Mouse (Mus musculus) G1E-ER4 (cell line): ENCODE results near the gene Lrrk1. TPM values are rescaled to one million over a fixed set of nuclear protein-coding genes. Genes with fewer than 3 reads are reported as not detected.

Experiments used
- GATA1 ChIP-seq: IDR thresholded peaks from one replicate; pipeline ENCODE4 v1.8.0; 2012; ENCODE audit warnings: low read length, inconsistent platforms
- polyA plus RNA-seq: library from polyadenylated mRNA; stranded (reverse); fragments of >175 nt; gene quantifications from 2 replicates; pipeline ENCODE4 v1.2.3, GENCODE M21; 2012

Lrrk1 gene
- polyA plus RNA-seq, 1 experiment = not detected

DNA sequence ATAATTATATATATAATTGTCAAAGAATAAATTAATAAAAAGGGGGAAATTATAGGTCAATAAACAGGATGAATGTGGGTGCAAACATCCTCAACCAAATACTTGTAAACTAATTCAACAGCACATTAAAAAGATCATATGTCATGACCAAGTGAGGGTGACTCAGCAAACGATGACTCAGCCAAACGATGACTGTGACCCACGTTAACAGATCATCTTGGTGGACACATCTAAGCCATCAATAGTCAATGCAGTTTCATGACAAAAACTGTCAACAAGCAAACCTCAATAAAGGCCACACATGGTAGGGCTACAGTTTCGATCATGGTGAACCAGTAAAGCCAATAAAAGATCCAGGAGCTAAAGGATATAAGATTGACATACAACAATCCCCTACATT is 29.1 kb downstream of the Lrrk1 start:
- TF ChIP-seq GATA1 = no peak

DNA sequence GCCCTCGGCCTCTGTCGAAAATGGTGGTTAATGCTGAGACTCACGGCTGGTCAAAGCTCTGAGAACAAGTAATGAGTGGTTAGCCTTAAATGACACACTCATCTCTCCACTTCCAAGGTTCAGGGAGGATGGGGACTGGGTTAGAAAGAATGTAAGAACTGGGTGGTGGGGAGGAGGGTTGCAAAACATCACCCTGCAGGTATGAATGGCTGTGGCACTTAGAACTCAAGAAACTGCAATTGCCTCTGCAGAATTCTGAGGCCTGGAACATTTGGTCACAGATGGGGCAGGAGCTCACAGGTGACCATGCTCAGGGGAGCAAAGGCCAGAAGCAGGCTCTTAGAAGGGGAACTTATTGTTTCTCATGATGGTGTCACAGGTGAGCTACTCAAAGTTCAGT is 29.7 kb downstream of the Lrrk1 start:
- no peak for TF ChIP-seq GATA1

DNA sequence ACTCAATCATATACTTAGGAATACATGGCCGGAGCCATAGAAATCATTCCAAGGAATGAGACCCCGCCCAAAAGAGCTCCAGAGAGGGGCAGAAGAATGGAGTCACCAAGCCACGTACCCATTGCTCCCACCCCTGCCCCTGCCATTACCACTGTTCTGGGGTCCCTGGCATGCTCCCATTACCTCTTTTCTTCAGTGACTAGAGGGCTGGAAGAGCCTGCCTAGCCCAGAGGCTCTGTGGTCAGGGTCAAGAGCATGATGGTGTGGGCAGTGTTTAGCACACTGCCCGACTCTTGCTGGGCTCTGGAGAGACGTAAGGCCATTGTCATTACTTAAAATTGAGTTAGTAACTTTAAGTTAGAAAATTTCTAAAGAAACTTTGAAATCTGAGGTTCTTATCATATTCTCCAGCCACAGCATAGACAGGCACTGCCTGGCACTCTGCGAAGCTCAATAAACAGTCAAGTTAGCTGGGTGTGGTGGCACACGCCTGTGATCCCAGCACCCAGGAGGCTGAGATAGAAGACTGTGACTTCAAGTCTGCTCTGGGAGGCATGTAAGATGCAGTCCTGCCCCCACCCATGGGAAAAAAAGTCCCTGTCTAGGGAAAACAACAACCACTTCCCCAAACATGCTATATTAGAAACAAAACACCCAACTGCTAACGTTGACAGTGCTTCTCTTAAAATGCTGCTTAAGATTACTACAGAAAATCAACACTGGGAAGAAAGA is 32.2 kb downstream of the Lrrk1 start:
- TF ChIP-seq GATA1 = no peak

DNA sequence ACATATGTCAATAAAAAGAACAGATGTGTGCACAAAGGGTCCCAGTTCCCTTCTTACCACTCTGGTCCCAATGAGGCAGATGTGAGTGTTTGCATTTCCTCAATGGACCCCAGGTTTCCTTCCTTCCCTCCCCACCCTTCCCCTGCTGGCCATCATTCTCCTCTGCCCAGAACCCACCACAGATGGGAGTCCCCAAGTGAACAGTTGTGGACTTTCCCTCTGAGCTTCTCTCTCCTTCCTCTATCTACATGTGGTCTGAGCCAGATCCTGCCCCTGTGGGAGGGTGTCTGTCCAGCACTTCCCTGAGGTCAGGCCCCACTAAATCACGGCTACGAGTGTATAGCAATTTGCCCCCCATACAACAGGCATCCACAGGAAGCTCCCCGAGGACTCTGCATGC is 33.2 kb downstream of the Lrrk1 start:
- no peak for TF ChIP-seq GATA1

DNA sequence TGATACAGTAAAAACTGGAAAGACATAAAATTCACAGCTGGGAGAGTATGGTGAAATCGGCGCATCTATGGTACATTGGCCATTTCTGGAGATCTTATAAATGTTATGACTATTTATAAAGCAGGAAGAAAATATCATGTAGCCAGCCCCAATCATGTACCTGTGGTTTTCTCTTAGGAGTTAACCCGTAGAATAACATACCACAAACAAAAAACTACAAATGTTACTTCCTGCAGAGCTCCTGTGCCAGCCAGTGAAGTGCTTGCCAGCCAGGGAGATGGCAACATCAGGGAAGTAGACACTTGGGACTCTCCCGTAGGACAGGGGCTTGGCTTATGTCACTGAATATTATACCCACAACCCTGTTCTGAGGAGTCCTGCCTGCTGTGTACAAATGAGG is 37.1 kb downstream of the Lrrk1 start:
- no peak for TF ChIP-seq GATA1

DNA sequence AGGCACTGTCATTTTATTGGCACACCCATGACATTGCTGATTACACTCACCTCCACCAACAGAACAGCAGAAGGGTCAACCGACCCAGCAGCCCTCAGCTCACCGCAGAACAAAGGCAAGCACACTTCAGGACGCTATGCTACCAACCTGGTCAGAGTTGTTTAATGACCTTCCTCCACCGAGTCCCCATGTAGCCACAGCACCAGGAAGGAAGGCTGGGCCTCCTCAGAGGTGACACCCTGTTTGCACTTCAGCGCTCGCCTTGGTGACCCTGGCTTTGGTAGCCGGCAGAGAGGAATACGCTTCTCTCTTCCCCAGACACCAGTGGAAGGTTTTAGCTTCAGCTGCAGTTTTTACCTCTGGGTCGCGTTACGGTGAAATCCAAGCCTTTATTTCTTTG is 38.5 kb downstream of the Lrrk1 start:
- no peak for TF ChIP-seq GATA1

DNA sequence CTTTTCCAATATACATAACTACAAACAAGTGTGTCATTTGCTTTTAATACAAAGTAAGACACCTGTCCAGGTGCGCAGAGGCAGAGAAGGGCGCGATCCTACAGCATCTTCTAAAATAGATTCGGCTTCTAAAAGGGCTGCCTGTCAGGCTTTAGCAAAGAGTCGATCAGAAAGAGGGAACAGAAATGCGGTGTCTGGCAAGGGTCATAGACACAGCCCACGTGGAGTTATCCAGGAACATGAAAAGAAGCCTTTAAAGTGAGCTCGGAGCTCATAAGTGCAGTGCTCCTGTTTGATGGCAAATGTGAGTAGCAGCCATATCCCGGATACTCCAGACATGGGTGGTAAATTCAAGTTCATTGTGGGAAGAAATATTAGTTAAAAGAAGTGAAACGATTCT is 39.6 kb downstream of the Lrrk1 start:
- TF ChIP-seq GATA1 = no peak

DNA sequence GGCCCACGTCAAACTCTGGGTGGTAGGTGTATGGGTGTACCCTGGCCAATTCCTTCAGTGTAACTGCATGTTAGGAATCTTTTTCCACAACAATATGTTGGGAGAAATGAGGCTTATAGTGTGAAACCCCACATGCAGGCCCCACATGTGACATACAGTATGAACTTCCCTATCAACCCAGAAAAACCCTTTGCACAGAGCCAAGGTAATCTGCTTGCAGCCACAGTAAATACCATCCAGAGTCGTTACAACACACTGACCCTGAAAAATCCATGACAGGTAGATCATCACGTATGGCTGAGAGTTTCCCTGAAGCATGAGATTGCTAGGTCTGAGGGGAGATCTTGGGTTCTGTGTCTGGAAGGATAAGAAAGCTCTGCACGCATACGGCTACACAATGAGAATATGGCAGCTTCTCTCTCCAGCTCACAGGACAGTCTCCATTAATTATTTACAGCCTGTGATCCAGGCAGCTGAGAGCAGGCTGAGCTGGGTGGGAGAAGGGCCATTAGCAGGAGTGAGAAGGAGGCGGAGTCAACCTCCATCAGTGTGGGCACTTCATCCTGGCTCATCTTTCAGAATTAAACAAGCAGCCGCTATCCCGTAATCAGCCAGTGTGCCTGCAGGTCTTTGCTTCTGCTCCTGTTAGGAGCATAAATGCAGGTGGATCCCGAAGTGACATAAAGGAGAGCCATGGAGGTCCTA is 41.0 kb downstream of the Lrrk1 start:
- TF ChIP-seq GATA1 = no peak

DNA sequence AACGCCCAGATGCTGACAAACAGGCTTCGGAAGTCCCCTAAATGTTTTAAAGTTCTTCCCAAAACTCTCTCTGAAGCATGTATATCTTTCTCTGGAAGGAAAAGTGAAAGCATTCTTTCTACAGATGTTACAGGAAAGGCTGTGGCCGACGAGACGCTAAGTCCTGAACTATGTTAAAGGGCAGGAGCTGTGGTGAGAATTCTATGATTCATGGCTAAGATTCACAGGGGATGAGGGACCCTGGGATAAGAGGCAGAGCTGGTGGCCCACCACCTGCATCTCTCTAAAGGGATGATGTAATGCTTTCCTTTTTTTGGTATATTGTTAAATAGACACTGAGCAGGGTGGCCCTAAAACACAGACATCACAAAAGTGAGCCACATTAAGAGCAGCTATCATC is 44.8 kb downstream of the Lrrk1 start:
- no peak for TF ChIP-seq GATA1

DNA sequence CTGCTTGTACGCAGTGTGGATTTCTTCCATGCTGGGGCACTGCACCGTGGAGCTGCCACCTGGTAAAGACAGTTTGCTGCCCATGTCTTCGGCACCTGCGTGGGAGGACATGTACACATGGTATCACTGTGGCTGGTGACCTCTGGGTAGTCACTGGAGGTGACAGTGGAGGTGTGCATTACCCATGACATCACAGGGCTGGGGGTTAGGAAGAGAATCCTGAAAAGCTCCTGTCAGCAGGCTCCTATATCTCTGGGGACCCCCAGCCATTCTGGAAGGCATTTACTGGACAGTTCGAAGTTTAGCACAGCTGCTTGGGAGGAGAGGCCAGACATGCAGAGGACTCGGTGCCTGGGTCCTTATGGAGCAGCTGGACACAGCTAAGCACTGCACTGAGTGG is 45.3 kb downstream of the Lrrk1 start:
- TF ChIP-seq GATA1 = no peak

DNA sequence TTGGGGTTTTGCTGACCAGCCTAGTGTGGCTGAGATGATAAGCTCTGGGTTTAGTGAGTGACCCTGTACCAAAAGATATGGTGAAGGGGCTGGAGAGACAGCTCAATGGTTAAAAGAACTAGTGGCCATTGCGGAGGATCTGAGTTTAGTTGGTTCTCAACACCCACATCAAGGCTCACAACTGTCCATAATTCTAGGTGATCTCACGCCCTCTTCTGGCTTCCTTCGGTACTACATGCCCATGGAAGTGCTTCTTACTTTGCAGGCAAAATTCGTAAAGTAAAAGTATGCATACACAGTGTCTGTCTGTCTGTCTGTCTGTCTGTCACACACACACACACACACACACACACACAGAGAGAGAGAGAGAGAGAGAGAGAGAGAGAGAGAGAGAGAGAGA is 45.8 kb downstream of the Lrrk1 start:
- no peak for TF ChIP-seq GATA1

DNA sequence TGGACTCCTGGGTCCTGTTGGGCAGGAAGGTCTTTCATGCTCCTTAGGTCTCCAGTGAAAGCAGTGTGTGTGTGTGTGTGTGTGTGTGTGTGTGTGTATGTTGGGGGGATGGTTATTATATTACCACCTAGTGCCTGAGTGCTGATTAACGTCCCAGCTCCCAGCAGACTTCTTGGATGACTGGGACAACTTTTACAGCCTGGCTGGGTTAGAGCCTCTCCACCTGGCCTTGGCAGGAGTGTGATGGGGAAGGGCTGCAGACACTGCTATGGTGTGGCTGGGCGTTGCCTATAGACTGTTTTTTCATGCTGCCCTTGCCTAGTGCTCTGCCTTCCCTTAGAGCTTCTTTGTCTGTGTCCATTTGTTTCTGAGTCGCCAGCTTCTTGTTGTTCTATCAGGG is 48.1 kb downstream of the Lrrk1 start:
- no peak for TF ChIP-seq GATA1

DNA sequence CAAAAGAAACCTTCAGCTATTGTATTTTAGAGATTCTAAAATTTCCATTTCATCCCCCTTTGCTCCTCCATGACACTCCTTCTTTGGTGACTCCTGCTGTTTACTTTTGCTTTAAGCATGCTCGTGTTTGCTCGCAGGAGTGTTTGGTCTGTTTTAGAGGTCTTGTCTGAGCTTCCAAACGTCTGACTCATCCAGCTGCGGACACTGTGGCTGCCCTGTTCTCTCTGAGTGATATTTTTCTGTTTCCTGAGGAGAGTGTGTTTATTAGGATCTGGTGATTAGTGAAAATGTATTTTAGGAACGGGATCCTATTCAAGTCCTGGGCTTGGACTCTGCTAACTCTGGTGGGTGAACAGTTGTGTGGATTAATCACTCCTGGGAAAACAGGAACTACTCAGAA is 48.5 kb downstream of the Lrrk1 start:
- no peak for TF ChIP-seq GATA1

DNA sequence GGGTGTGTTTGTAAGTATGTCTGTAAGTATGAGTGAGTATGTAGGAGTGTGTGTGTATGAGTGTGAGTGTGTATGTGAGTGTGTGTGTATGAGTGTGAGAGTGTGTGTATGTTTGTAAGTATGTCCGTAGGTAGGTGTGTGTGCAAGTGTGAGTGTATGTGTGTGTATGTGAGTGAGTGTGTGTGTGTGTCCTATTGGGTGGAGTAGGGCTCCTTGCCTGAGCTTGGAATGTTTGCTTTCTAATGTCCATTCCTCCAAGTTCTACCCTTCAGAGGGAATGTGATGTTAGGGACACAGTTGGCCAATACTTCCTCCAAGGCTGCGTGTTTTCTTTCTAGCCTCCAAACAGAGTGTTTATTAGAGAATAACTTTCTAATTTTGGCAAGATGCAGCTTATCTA is 51.2 kb downstream of the Lrrk1 start:
- no peak for TF ChIP-seq GATA1

DNA sequence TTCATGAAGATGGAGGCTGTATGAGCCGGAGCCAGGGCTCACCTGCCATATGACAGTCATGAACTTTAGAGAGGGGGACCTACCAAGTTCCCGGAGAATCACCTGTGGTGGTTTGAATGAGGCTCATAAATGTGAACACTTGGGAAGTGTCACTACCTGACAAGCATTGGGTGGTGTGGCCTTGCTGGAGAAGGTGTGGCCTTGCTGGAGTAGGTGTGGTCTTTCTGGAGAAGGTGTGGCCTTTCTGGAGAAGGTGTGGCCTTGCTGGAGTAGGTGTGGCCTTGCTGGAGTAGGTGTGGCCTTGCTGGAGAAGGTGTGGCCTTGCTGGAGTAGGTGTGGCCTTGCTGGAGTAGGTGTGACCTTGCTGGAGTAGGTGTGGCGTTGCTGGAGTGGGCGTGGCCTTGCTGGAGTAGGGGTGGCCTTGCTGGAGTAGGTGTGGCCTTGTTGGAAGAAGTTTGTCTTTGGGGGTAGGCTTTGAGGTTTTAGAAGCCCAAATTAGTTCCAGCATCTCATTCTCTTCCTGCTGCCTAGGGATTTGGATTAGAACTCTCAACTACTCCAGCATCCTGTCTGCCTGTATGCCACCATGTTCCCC is 54.1 kb downstream of the Lrrk1 start:
- no peak for TF ChIP-seq GATA1

DNA sequence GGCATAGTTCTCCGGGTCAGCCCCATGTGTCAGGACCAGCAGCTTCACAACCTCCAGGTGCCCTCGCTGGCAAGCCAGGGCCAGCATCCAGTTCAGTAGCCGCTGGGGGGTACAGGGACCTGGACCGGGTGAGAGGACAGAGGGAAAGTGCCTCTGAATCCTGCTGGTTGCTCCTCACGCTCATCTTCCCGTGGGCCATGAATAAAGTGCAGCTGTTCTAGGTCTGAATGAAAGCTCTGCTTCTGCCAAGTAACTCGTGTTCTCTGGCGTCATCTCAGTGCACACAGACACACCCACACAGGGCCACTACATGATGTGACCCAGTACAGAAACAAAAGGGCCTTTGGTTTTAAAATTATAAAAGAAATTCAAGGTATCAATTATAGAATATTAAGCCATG is 55.8 kb downstream of the Lrrk1 start:
- no peak for TF ChIP-seq GATA1

DNA sequence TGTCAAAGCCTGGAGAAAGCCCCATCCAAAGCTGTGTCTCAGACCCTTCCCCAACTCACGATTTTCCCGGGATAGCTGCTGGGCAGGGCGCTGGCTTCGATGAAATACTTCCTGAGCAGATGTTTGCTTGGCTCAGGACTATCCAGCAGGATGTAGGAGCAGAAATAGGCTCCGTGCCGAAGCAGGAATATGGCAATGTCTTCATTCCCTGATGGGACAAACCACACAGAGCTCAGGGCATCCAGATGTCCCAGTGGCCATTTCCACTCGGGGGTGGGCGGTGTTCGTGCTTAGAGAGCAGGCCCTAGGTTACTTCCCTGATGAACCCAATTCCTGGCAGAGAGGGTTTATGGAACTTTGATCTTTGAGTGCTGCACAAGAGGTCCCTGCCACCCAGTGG is 57.5 kb downstream of the Lrrk1 start:
- TF ChIP-seq GATA1 = no peak
